Mouse (Mus musculus) heart, embryonic 10.5 days (tissue): ENCODE results near the gene Rab5b. TPM values are rescaled to one million over a fixed set of nuclear protein-coding genes. Genes with fewer than 3 reads are reported as not detected.
"Not testable (repeated sequence)": the region's sequence is repeated elsewhere in the genome, so short reads cannot be mapped to it uniquely, and the experiment has no call there.

Experiments
- DNase-seq: peaks from one replicate; pipeline ENCODE4 v3.0.0-alpha.2; 2017; ENCODE audit warnings: low spot score
- H3K27ac ChIP-seq: fragments of 300-500 bp; sonication (generic); 2 replicates; pipeline ENCODE4 v1.5.1; 2016; ENCODE audit warnings: mild to moderate bottlenecking
- H3K27me3 ChIP-seq: fragments of 300-500 bp; sonication (generic); 2 replicates; pipeline ENCODE4 v1.6.1; 2016; ENCODE audit warnings: mild to moderate bottlenecking; ENCODE audit not compliant: poor library complexity, insufficient read depth, severe bottlenecking
- H3K36me3 ChIP-seq: fragments of 300-500 bp; sonication (generic); 2 replicates; pipeline ENCODE4 v1.6.1; 2016; ENCODE audit warnings: mild to moderate bottlenecking, moderate library complexity
- H3K4me1 ChIP-seq: fragments of 300-500 bp; sonication (generic); 2 replicates; pipeline ENCODE4 v1.6.1; 2016; ENCODE audit warnings: mild to moderate bottlenecking
- H3K4me3 ChIP-seq: fragments of 300-500 bp; sonication (generic); 2 replicates; pipeline ENCODE4 v1.5.1; 2016; ENCODE audit warnings: mild to moderate bottlenecking, moderate library complexity
- H3K9me3 ChIP-seq: fragments of 300-500 bp; sonication (generic); 2 replicates; pipeline ENCODE4 v1.6.1; 2016; ENCODE audit warnings: mild to moderate bottlenecking, moderate library complexity
- WGBS: fragments of 180-500 bp; shearing (Covaris S2); methylation state at CpG from one replicate; pipeline ENCODE4 v1.1.7; 2016; 5-methylcytosine and 5-hydroxymethylcytosine counted together
- polyA plus RNA-seq: library from polyadenylated mRNA; unstranded; fragments of >200 nt; fragmentation: Nextera tagmentation; extraction: Ambion mirVana; gene quantifications from 2 replicates; pipeline ENCODE4 v1.2.1, GENCODE M21; 2016

Gene Rab5b
- polyA plus RNA-seq, 1 experiment from 2014 or later, result 66.2 TPM

- H3K36me3 ChIP-seq, result peaks cover 14% of the 10 kb centered on the region
- H3K9me3 ChIP-seq, H3K4me3 ChIP-seq, H3K4me1 ChIP-seq, DNase-seq, H3K27ac ChIP-seq: not testable (repeated sequence)
- peaks cover 15% of the 10 kb centered on the region; the same call in 1 of the 2 replicates for H3K27me3 ChIP-seq
- WGBS, result 79% methylated on average over 5 of the region's 5 CpGs
Observed at GRCm38 (mm10) chr10:128630306-128630705, 65.8 kb downstream of the Rab5b start.

- peaks cover 13% of the 10 kb centered on the region for H3K4me1 ChIP-seq
- no peak overlapping the region for H3K27ac ChIP-seq
- 70% methylated on average over 2 of the region's 2 CpGs for WGBS
- peaks cover 18% of the 10 kb centered on the region for H3K36me3 ChIP-seq
- H3K9me3 ChIP-seq, result no peaks in the 10 kb centered on the region
- no peak for DNase-seq
- no peak overlapping the region for H3K4me3 ChIP-seq
- H3K27me3 ChIP-seq, result peaks cover 13% of the 10 kb centered on the region; the same call in 1 of the 2 replicates
Observed at GRCm38 (mm10) chr10:128629746-128630145, 66.3 kb downstream of the Rab5b start.

GRCm38 (mm10) chr10:128627398-128628317 is 68.4 kb downstream of the Rab5b start:
- Histone ChIP-seq H3K27ac (no peak overlapping the region), H3K4me1 (peaks cover 13% of the 10 kb centered on the region), H3K27me3 (no peaks in the 10 kb centered on the region), H3K9me3 (no peaks in the 10 kb centered on the region), H3K4me3 (no peak overlapping the region), H3K36me3 (peaks cover 28% of the 10 kb centered on the region)
- 73% methylated on average over 10 of the region's 10 CpGs for WGBS
- no peak for DNase-seq

Other genes with a start within 250 kb of the Rab5b start
- 66.0 and 68.7 TPM in 2 replicates for gene Smarcc2, start 237.0 kb downstream of the Rab5b start, polyA plus RNA-seq
- 1,508 and 1,550 TPM in 2 replicates for gene Myl6, start 202.1 kb downstream of the Rab5b start, polyA plus RNA-seq
- 3.2 and 4.0 TPM in 2 replicates for gene Myl6b, start 197.6 kb downstream of the Rab5b start, polyA plus RNA-seq
- 17.8 and 20.3 TPM in 2 replicates for gene Esyt1, start 170.4 kb downstream of the Rab5b start, polyA plus RNA-seq
- gene Zc3h10, start 148.5 kb downstream of the Rab5b start, polyA plus RNA-seq, result 11.2 and 12.8 TPM in 2 replicates
- 2,301 and 2,407 TPM in 2 replicates for gene Rpl41, start 147.0 kb downstream of the Rab5b start, polyA plus RNA-seq
- 168 and 225 TPM in 2 replicates for gene Pa2g4, start 130.3 kb downstream of the Rab5b start, polyA plus RNA-seq
- 7.4 and 7.7 TPM in 2 replicates for gene Erbb3, start 106.6 kb downstream of the Rab5b start, polyA plus RNA-seq
- gene Rps26, start 69.5 kb downstream of the Rab5b start, polyA plus RNA-seq, result 400 and 429 TPM in 2 replicates
- 2.3 and 2.7 TPM in 2 replicates for gene Ikzf4, start 50.3 kb downstream of the Rab5b start, polyA plus RNA-seq
- 11.8 and 15.7 TPM in 2 replicates for gene Suox, start 22.2 kb downstream of the Rab5b start, polyA plus RNA-seq
- 0.75 and 0.89 TPM in 2 replicates for gene Pmel, start 7.9 kb upstream of the Rab5b start, polyA plus RNA-seq
- 106 and 110 TPM in 2 replicates for gene Cdk2, start 8.8 kb upstream of the Rab5b start, polyA plus RNA-seq
- 3.9 and 4.4 TPM in 2 replicates for gene Dgka, start 48.6 kb upstream of the Rab5b start, polyA plus RNA-seq
- 31.8 and 45.4 TPM in 2 replicates for gene Pym1, start 51.6 kb upstream of the Rab5b start, polyA plus RNA-seq
- gene Mmp19, start 94.6 kb upstream of the Rab5b start, polyA plus RNA-seq, result 0.28 and 1.7 TPM in 2 replicates
- gene Dnajc14, start 107.8 kb upstream of the Rab5b start, polyA plus RNA-seq, result 48.0 and 48.1 TPM in 2 replicates
- gene Tmem198b, start 108.1 kb upstream of the Rab5b start, polyA plus RNA-seq, result 13.6 and 16.3 TPM in 2 replicates
- 181 and 225 TPM in 2 replicates for gene Sarnp, start 121.1 kb upstream of the Rab5b start, polyA plus RNA-seq
- gene Ormdl2, start 125.4 kb upstream of the Rab5b start, polyA plus RNA-seq, result 65.1 and 78.6 TPM in 2 replicates
- 4.6 and 5.7 TPM in 2 replicates for gene Gdf11, start 195.5 kb upstream of the Rab5b start, polyA plus RNA-seq
- gene Cd63, start 204.7 kb upstream of the Rab5b start, polyA plus RNA-seq, result 313 and 322 TPM in 2 replicates
- gene Rdh5, start 226.6 kb upstream of the Rab5b start, polyA plus RNA-seq, result 8.8 and 9.9 TPM in 2 replicates
- gene Bloc1s1, start 227.8 kb upstream of the Rab5b start, polyA plus RNA-seq, result 182 and 194 TPM in 2 replicates
- 1.1 and 1.3 TPM in 2 replicates for gene Itga7, start 237.6 kb upstream of the Rab5b start, polyA plus RNA-seq